Mouse (Mus musculus): ENCODE measurements around the gene Tiprl.

Gene Tiprl

GRCm38 (mm10) chr1:165178075-165178474 is 58.7 kb downstream of the Tiprl start:
- DNase-seq (ENCODE audit: low spot score in 2 of 2): no peak

DNA sequence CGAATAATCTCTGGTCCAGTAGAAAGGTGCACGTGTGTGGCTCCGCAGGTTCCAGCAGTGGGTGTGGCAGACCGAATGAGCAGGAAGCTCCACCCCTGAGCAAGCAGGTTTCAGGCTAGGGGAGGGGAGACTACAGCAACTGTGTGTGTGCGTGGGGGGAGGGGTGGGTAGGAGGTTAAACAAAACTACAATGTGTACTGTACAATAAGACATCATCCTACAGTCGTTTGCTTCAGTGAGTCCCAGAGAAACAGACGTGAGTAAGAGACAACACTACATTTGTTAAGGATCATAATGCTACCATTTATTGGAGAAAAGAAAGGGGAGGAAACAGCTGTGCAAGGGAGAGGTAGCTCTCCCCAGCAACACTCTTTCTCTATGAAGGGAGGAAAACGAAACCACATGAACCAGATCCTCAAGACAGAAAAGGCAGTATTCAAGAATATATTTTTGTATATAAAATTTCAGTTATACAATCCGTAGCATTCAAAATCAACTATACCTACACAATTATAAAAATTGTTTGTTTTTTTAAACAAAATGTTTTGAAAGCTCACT is 62.7 kb downstream of the Tiprl start:
- DNase-seq (ENCODE audit: low spot score in 2 of 2): no peak

- DNase-seq (ENCODE audit: low spot score in 2 of 2): no peak
Observed at GRCm38 (mm10) chr1:165171277-165171676, 65.5 kb downstream of the Tiprl start.

DNA sequence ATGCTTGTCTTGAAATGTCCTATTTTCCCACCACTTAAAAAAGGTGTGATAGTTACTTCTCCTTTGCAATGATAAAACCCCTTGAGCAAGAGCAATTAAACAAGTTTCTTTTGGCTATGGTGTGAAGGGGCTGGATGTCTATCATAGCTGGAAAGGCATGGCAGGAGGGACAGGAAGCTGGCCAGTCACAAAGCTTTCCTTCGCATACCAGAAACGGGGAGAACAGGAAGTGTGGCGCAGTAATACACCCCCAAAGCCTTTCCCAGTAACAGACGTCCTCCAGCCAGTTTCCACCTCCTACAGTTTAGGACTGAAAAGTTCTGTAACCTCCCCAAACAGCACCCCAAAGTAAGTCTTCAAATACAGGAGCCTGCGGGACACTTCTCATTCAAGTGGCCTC is 66.6 kb downstream of the Tiprl start:
- DNase-seq (ENCODE audit: low spot score in 2 of 2): no peak

DNA sequence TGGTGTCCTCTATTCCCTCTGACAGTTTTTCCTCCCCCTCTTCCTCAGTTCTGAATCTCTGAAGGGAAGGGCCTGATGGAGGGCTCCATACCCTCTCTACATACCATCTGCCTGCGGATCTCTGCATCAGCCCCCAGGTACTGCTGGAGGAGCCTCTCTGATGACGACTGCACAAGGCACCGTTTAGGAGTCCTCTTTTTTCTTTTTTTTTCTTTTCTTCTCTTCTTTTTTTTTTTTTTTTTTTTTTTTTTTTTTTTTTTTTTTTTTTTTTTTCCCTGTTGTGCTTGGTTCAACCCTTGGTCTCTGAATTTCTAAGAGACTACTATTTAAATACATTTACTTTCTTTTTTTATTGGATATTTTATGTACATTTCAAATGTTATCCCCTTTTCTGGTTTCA is 67.3 kb downstream of the Tiprl start:
- no peak for DNase-seq (ENCODE audit: low spot score in 2 of 2)

GRCm38 (mm10) chr1:165164920-165165319 is 71.9 kb downstream of the Tiprl start:
- DNase-seq (ENCODE audit: low spot score in 2 of 2): no peak

All from spleen, postnatal 14 days (tissue).